Mouse (Mus musculus) CH12.LX (cell line): Measurements from ENCODE around the gene Prdx1. TPM values are rescaled to one million over a fixed set of nuclear protein-coding genes. Genes with fewer than 3 reads are reported as not detected.

Experiments
- DNase-seq: peaks from one replicate; pipeline ENCODE4 v3.0.0-alpha.2; 2013; ENCODE audit errors: extremely low read depth
- H3K27ac ChIP-seq: 2 replicates; pipeline ENCODE4 v1.5.1; 2012; ENCODE audit warnings: low read depth, mild to moderate bottlenecking, control low read depth, moderate library complexity; ENCODE audit not compliant: insufficient read depth
- H3K27me3 ChIP-seq: replicated peaks from 2 replicates; pipeline ENCODE3; 2012; ENCODE audit warnings: inconsistent platforms
- H3K36me3 ChIP-seq, 2 experiments: replicated peaks in 1 of 2; 2 replicates each; pipeline versions ENCODE3 to v1.6.1; 2012; ENCODE audit warnings: inconsistent platforms in 1 of 2, low read length in 1 of 2, mild to moderate bottlenecking in 1 of 2, mixed read lengths in 1 of 2, moderate library complexity in 1 of 2; ENCODE audit not compliant: control insufficient read depth in 1 of 2, insufficient read depth in 1 of 2
- H3K4me1 ChIP-seq, 2 experiments: 2 replicates each; pipeline ENCODE4 v1.6.1; 2012; ENCODE audit warnings: inconsistent platforms in 1 of 2, moderate library complexity in 1 of 2; ENCODE audit not compliant: insufficient read depth in 2 of 2, control insufficient read depth in 1 of 2
- H3K4me2 ChIP-seq: 2 replicates; pipeline ENCODE4 v1.6.1; 2012; ENCODE audit warnings: low read depth, mild to moderate bottlenecking, control low read depth; ENCODE audit not compliant: poor library complexity, insufficient read depth, severe bottlenecking
- H3K4me3 ChIP-seq, 3 experiments: fragments of 150-350 bp in 1 of 3; sonication (generic) in 1 of 3; replicated peaks in 1 of 3; 2 replicates each; pipeline versions ENCODE3 to v1.5.1; 2011 to 2012; ENCODE audit warnings: low read depth in 2 of 3, low read length in 2 of 3, mild to moderate bottlenecking in 2 of 3, moderate library complexity in 2 of 3, control low read depth in 1 of 3, improper control_type of control experiment in 1 of 3, inconsistent platforms in 1 of 3, mixed read lengths in 1 of 3; ENCODE audit not compliant: poor library complexity in 1 of 3
- H3K79me2 ChIP-seq: replicated peaks from 2 replicates; pipeline ENCODE4 v1.6.1; 2012; ENCODE audit warnings: mild to moderate bottlenecking, moderate library complexity; ENCODE audit not compliant: control insufficient read depth, poor library complexity, insufficient read depth, severe bottlenecking; ENCODE audit errors: extremely low read depth
- H3K9ac ChIP-seq: 2 replicates; pipeline ENCODE4 v1.6.1; 2012; ENCODE audit warnings: low read depth, mild to moderate bottlenecking, control low read depth, moderate library complexity; ENCODE audit not compliant: insufficient read depth
- H3K9me3 ChIP-seq: replicated peaks from 2 replicates; pipeline ENCODE3; 2012; ENCODE audit warnings: low read length, inconsistent platforms, mixed read lengths
- BHLHE40 ChIP-seq: IDR thresholded peaks from 2 replicates; pipeline ENCODE4 v1.6.1; 2011; ENCODE audit warnings: mild to moderate bottlenecking, low read depth, low read length, improper control_type of control experiment
- CHD2 ChIP-seq: IDR thresholded peaks from 2 replicates; pipeline ENCODE4 v1.6.1; 2011; ENCODE audit warnings: low read length, improper control_type of control experiment
- CTCF ChIP-seq, 2 experiments: IDR thresholded peaks in 1 of 2; conservative IDR thresholded peaks in 1 of 2; 2 replicates each; pipeline ENCODE4 v1.5.1; 2011 to 2012; ENCODE audit warnings: low read depth in 2 of 2, low read length in 2 of 2, improper control_type of control experiment in 1 of 2, inconsistent platforms in 1 of 2, mild to moderate bottlenecking in 1 of 2, moderate library complexity in 1 of 2
- E2F4 ChIP-seq: IDR thresholded peaks from 2 replicates; pipeline ENCODE4 v1.6.1; 2011; ENCODE audit warnings: low read depth, low read length, improper control_type of control experiment; ENCODE audit not compliant: insufficient replicate concordance
- EP300 ChIP-seq: IDR thresholded peaks from 2 replicates; pipeline ENCODE4 v1.6.1; 2011; ENCODE audit warnings: low read length, improper control_type of control experiment
- HCFC1 ChIP-seq: IDR thresholded peaks from 2 replicates; pipeline ENCODE4 v1.6.1; 2012; ENCODE audit warnings: low read depth, mild to moderate bottlenecking, inconsistent platforms, low read length, improper control_type of control experiment
- IRF4 ChIP-seq: IDR thresholded peaks from 2 replicates; pipeline ENCODE4 v1.6.1; 2014; ENCODE audit warnings: low read depth, mild to moderate bottlenecking, inconsistent platforms, low read length, improper control_type of control experiment
- JUN ChIP-seq: IDR thresholded peaks from 2 replicates; pipeline ENCODE4 v1.6.1; 2011; ENCODE audit warnings: low read depth, mild to moderate bottlenecking, low read length, improper control_type of control experiment, moderate library complexity; ENCODE audit not compliant: insufficient read depth
- JUND ChIP-seq: conservative IDR thresholded peaks from 2 replicates; pipeline ENCODE4 v1.6.1; 2011; ENCODE audit warnings: low read depth, low read length, improper control_type of control experiment
- PAX5 ChIP-seq: IDR thresholded peaks from 2 replicates; pipeline ENCODE4 v1.6.1; 2012; ENCODE audit warnings: low read length, inconsistent platforms, mixed read lengths
- POLR2A ChIP-seq: IDR thresholded peaks from 2 replicates; pipeline ENCODE4 v1.6.1; 2011; ENCODE audit warnings: low read depth, mild to moderate bottlenecking, improper control_type of control experiment, low read length
- RAD21 ChIP-seq: IDR thresholded peaks from 2 replicates; pipeline ENCODE4 v1.6.1; 2011; ENCODE audit warnings: low read depth, mild to moderate bottlenecking, low read length, improper control_type of control experiment, moderate library complexity
- SIN3A ChIP-seq: IDR thresholded peaks from 2 replicates; pipeline ENCODE4 v1.6.1; 2012; ENCODE audit warnings: low read length, improper control_type of control experiment, inconsistent platforms
- SMC3 ChIP-seq: IDR thresholded peaks from 2 replicates; pipeline ENCODE4 v1.6.1; 2011; ENCODE audit warnings: low read depth, low read length, improper control_type of control experiment
- TBP ChIP-seq: conservative IDR thresholded peaks from 2 replicates; pipeline ENCODE4 v1.6.1; 2011; ENCODE audit warnings: low read depth, low read length, improper control_type of control experiment
- TCF12 ChIP-seq: IDR thresholded peaks from 2 replicates; pipeline ENCODE4 v1.6.1; 2014; ENCODE audit warnings: low read depth, mild to moderate bottlenecking, inconsistent platforms, low read length, improper control_type of control experiment
- USF1 ChIP-seq: IDR thresholded peaks from 2 replicates; pipeline ENCODE4 v1.6.1; 2014; ENCODE audit warnings: low read depth, mild to moderate bottlenecking, inconsistent platforms, low read length, improper control_type of control experiment
- USF2 ChIP-seq: conservative IDR thresholded peaks from 2 replicates; pipeline ENCODE4 v1.6.1; 2011; ENCODE audit warnings: low read depth, low read length, improper control_type of control experiment
- ZC3H11A ChIP-seq: IDR thresholded peaks from 2 replicates; pipeline ENCODE4 v1.6.1; 2012; ENCODE audit warnings: low read depth, mild to moderate bottlenecking, inconsistent platforms, low read length, improper control_type of control experiment
- ZNF384 ChIP-seq: IDR thresholded peaks from 2 replicates; pipeline ENCODE4 v1.6.1; 2012; ENCODE audit warnings: low read depth, low read length, improper control_type of control experiment, inconsistent platforms
- dilution Hi-C: fragments of 300-500 bp; cut with MboI; formaldehyde crosslinking; loops from 2 replicates; pipeline ENCODE4 v1.14.3; 2020; ENCODE audit warnings: low sequenced_read_pairs; ENCODE audit not compliant: extremely low pct_unique_long_range_greater_than_20kb, extremely low pct_ligation_motif_present
- in situ Hi-C: fragments of 300-500 bp; cut with MboI; formaldehyde crosslinking; loops from 3 replicates; pipeline ENCODE4 v1.14.3; 2019; ENCODE audit warnings: low sequenced_read_pairs, low pct_ligation_motif_present, low pct_unique_long_range_greater_than_20kb, mixed read lengths
- polyA plus RNA-seq: library from polyadenylated mRNA; unstranded; fragments of >175 nt; gene quantifications from 2 replicates; pipeline ENCODE4 v1.2.1, GENCODE M21; 2012; ENCODE audit warnings: low read depth; ENCODE audit not compliant: insufficient read length
- total RNA-seq, 2 experiments: library from RNA; depleted of rRNA; stranded (reverse); fragments of 300-350 nt in 1 of 2; fragments of >200 nt in 1 of 2; gene quantifications; 2 replicates each; pipeline ENCODE4 v1.2.3; 2012 to 2014

The Prdx1 gene
- total and polyA plus RNA-seq, 3 experiments = 269 to 1,274 (median 934) TPM

DNA sequence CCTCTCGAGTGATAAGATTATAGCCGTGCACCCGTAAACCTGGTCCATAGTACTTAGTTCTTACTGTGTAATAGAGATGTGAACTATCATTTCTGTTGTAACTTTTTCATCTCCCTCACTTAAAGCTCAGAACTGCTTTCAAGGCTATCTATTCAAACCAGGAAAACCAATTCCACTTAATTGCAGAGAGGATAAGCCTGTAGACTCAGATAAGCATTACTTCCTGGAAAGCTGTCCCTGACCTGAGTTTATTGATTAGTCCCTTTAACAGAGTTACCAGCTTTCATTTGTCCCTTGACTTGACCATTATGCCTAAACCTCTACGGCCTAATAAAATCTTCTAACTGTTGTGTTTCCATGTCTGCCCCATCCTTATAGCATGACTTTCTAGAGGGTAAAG lies 1.4 kb upstream of the Prdx1 start:
- H3K4me2 ChIP-seq = no peak overlapping the region
- peaks cover 0 to 36% of the 10 kb centered on the region in 2 experiments; a peak in 2 of 4 replicates for H3K4me1 ChIP-seq
- no peak for TF ChIP-seq ZNF384
- no peak for TF ChIP-seq E2F4
- TF ChIP-seq CTCF (conservative IDR thresholded peaks at IDR 0.05 in 1 of 2, IDR thresholded peaks at IDR 0.05 in 1 of 2; ENCODE audit: low read depth in 2 of 2, low read length in 2 of 2) = no peak
- no peak overlapping the region for H3K27ac ChIP-seq
- no peak for DNase-seq
- no peaks in the 10 kb centered on the region for H3K27me3 ChIP-seq
- H3K9ac ChIP-seq = no peak overlapping the region
- peaks cover 8 to 20% of the 10 kb centered on the region in 2 experiments for H3K36me3 ChIP-seq
- peaks cover 36% of the 10 kb centered on the region for H3K79me2 ChIP-seq
- dilution Hi-C loops (no loop called here), in situ Hi-C loops (no loop called here)
- no peak overlapping the region for H3K4me3 ChIP-seq
- no peaks in the 10 kb centered on the region for H3K9me3 ChIP-seq

DNA sequence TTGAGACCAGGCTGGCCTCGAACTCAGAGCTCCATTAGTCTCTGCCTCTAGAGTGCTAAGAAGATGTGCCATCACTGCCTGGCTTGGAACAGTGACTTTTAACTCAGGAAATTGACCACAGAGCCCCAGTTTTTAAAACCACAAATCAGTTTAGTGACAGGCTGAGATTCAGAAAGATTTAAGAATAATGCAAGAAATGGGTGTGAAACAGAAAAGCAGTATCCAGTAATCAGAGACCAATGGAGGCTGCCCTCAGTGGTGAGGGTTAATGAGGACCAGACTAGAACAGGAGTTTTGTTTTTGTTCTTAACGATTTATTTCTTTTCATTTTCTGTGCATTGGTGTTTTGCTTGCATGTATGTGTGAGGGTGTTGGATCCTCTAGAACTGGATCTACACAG lies 679 bp upstream of the Prdx1 start:
- in situ Hi-C loops = no loop called here
- Histone ChIP-seq H3K79me2 (peaks cover 43% of the 10 kb centered on the region), H3K9ac (peak overlapping the region; percentile 77), H3K4me1 (peaks cover 4 to 43% of the 10 kb centered on the region in 2 experiments; a peak in 2 of 4 replicates)
- DNase-seq = no peak
- TF ChIP-seq SMC3 (no peak), JUND (no peak), POLR2A (no peak), BHLHE40 (no peak), CHD2 (no peak), ZC3H11A (no peak), TBP (no peak), EP300 (no peak), RAD21 (no peak), SIN3A (no peak), ZNF384 (no peak), IRF4 (no peak), CTCF (conservative IDR thresholded peaks at IDR 0.05 in 1 of 2, IDR thresholded peaks at IDR 0.05 in 1 of 2; ENCODE audit: low read depth in 2 of 2, low read length in 2 of 2) (no peak), USF2 (no peak), PAX5 (no peak), HCFC1 (no peak), JUN (no peak), USF1 (no peak), TCF12 (no peak)
- TF ChIP-seq, all 38 proteins: peak for 0
- Histone ChIP-seq H3K9me3 (no peaks in the 10 kb centered on the region), H3K4me3 (peak overlapping the region in 1 of 3 experiments; percentile 75), H3K36me3 (peaks cover 15 to 27% of the 10 kb centered on the region in 2 experiments), H3K27me3 (no peaks in the 10 kb centered on the region), H3K4me2 (peak overlapping the region; percentile 35), H3K27ac (peak overlapping the region; percentile 89; the same call in 1 of the 2 replicates)
- dilution Hi-C loops = no loop called here
